Mouse (Mus musculus) ES-Bruce4 (cell line): Measurements from ENCODE around the gene Tmem140.

ENCODE experiments used
- CTCF ChIP-seq: IDR thresholded peaks from one replicate; pipeline ENCODE4 v1.8.1; 2011; ENCODE audit warnings: low read depth, low read length
- POLR2A ChIP-seq: IDR thresholded peaks from one replicate; pipeline ENCODE4 v1.8.1; 2011; ENCODE audit warnings: low read length; ENCODE audit not compliant: insufficient read depth

DNA sequence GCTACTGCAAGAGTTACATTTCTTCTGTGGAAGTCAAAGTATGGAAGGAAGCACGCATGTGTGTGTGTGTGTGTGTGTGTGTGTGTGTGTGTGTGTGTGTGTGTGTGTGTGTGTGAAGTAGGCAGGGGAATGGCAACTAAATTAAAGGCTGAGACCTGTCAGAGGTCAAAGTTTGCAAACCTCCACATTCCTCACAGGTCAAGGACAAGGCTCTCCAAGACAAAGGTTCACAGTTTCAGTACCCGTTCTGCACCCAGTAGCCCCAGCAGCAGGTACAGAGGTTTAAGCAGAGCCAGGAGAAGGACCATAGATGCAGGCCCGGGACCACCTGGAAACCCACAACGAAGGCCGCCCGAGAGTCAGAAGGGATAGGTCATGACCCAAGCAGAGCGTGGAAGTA lies 56.2 kb downstream of the Tmem140 start:
- TF ChIP-seq CTCF = no peak
- no peak for TF ChIP-seq POLR2A
